Comparison of ENCODE assay signal across 14 mouse cellular contexts in genomic region chr10:61839326-61839725, GRCm38 (mm10). TPM values are rescaled to one million over a fixed set of nuclear protein-coding genes. Genes with fewer than 3 reads are reported as not detected.
DNase-seq lines count a peak whose midpoint lies in the region; ATAC-seq and TF ChIP-seq lines count a peak whose summit lies in the region.
"Had no signal": no experiment of that assay in that cellular context is flagged by ENCODE, and none has a peak within 500 bp of the region (broad histone marks: within the 10 kb centered on the region; RNA-seq: fewer than 3 reads in every experiment).

No protein-coding gene starts in this region.

- H3K27ac ChIP-seq in intestine, embryonic 14.5 days (ENCODE audit: low read depth) = no peak overlapping the region
- no peak overlapping the region for H3K27ac ChIP-seq in intestine, embryonic 16.5 days (ENCODE audit: low read length)
- H3K27ac ChIP-seq in testis, adult 2 months (ENCODE audit: control insufficient read depth, insufficient read depth, low read depth, low read length) = no peak overlapping the region
- H3K27ac ChIP-seq: forebrain, embryonic 12.5 days; heart, adult 2 months; limb, embryonic 12.5 days; liver, embryonic 14.5 days had no signal

- H3K4me1 ChIP-seq in intestine, embryonic 14.5 days (replicated peaks; ENCODE audit: control insufficient read depth, insufficient read depth, low read length) = 0 out of 2 replicates have a peak, but pooled peaks cover 6% of the 10 kb centered on the region
- no peaks in the 10 kb centered on the region for H3K4me1 ChIP-seq in intestine, embryonic 16.5 days (ENCODE audit: control insufficient read depth, insufficient read depth, low read length)
- H3K4me1 ChIP-seq in testis, adult 2 months (ENCODE audit: control insufficient read depth, insufficient read depth, low read length) = no peaks in the 10 kb centered on the region; the same call in 1 of the 2 replicates
- H3K4me1 ChIP-seq in lung, adult 2 months (ENCODE audit: control insufficient read depth, insufficient read depth, low read length) = no peaks in the 10 kb centered on the region

- peak; percentile 24 for DNase-seq in embryo, embryonic 10 days (ENCODE audit: low spot score)
- DNase-seq in embryo, embryonic 9.5 days (ENCODE audit: extremely low spot score) = no peak
- no peak for DNase-seq in intestine, embryonic 14.5 days (ENCODE audit: low spot score)
- DNase-seq in testis, postnatal 10 days (ENCODE audit: low spot score) = no peak
- no peak for DNase-seq in layer of hippocampus, adult 18-20 months (ENCODE audit: low spot score in 2 of 2)
- DNase-seq in lung, adult 2 months = no peak
- DNase-seq: spleen, adult 18-20 months had no signal

- no peaks in the 10 kb centered on the region for H3K27me3 ChIP-seq in intestine, embryonic 14.5 days (replicated peaks; ENCODE audit: control insufficient read depth, insufficient read depth, low read length)
- no peaks in the 10 kb centered on the region for H3K27me3 ChIP-seq in intestine, embryonic 16.5 days (replicated peaks; ENCODE audit: control insufficient read depth, insufficient read depth, low read length)
- H3K27me3 ChIP-seq in testis, adult 2 months (ENCODE audit: control insufficient read depth, insufficient read depth, low read length) = no peaks in the 10 kb centered on the region
- H3K27me3 ChIP-seq: limb, embryonic 12.5 days had no signal

- H3K36me3 ChIP-seq in intestine, embryonic 14.5 days (ENCODE audit: control insufficient read depth, insufficient read depth, low read length) = no peaks in the 10 kb centered on the region
- no peaks in the 10 kb centered on the region for H3K36me3 ChIP-seq in intestine, embryonic 16.5 days (ENCODE audit: control insufficient read depth, insufficient read depth, low read length)
- no peaks in the 10 kb centered on the region for H3K36me3 ChIP-seq in testis, adult 2 months (ENCODE audit: control insufficient read depth, insufficient read depth, low read length)
- H3K36me3 ChIP-seq: forebrain, embryonic 12.5 days; limb, embryonic 12.5 days had no signal

- no peaks in the 10 kb centered on the region for H3K9me3 ChIP-seq in intestine, embryonic 14.5 days (ENCODE audit: control insufficient read depth, low read length)
- no peaks in the 10 kb centered on the region for H3K9me3 ChIP-seq in intestine, embryonic 16.5 days (ENCODE audit: control insufficient read depth, low read length)
- H3K9me3 ChIP-seq: forebrain, embryonic 12.5 days; limb, embryonic 12.5 days had no signal

- no peak overlapping the region for H3K9ac ChIP-seq in intestine, embryonic 14.5 days (ENCODE audit: low read length)
- H3K9ac ChIP-seq in intestine, embryonic 16.5 days (ENCODE audit: low read depth, low read length) = no peak overlapping the region
- H3K9ac ChIP-seq: forebrain, embryonic 12.5 days; limb, embryonic 12.5 days; liver, embryonic 14.5 days had no signal

- no peak for TF ChIP-seq CTCF in testis, adult 2 months (IDR thresholded peaks at IDR 0.05; ENCODE audit: control insufficient read depth, insufficient read depth, insufficient replicate concordance, low read depth, low read length)
- no peak for TF ChIP-seq CTCF in lung, adult 2 months (IDR thresholded peaks at IDR 0.05; ENCODE audit: insufficient read depth, low read length)

- ATAC-seq in intestine, embryonic 14.5 days (replicated peaks; ENCODE audit: low FRiP score, low TSS enrichment, low read depth) = peak; percentile 31; the same call in 1 of the 2 replicates
- ATAC-seq in intestine, embryonic 16.5 days = no peak

- 70% methylated on average over 9 of the region's 9 CpGs for WGBS in intestine, embryonic 14.5 days
- WGBS in intestine, embryonic 16.5 days = 74% methylated on average over 9 of the region's 9 CpGs
- WGBS in lung, adult 2 months = 81% methylated on average over 9 of the region's 9 CpGs

- no peak overlapping the region for H3K4me2 ChIP-seq in intestine, embryonic 14.5 days (ENCODE audit: low read length)
- H3K4me2 ChIP-seq in intestine, embryonic 16.5 days (ENCODE audit: low read depth, low read length) = no peak overlapping the region
- H3K4me2 ChIP-seq: forebrain, embryonic 12.5 days; limb, embryonic 12.5 days had no signal

- no peak overlapping the region for H3K4me3 ChIP-seq in intestine, embryonic 14.5 days (ENCODE audit: low read depth, low read length)
- no peak overlapping the region for H3K4me3 ChIP-seq in intestine, embryonic 16.5 days (ENCODE audit: low read length)
- peak overlapping the region; percentile 7 for H3K4me3 ChIP-seq in testis, adult 2 months (ENCODE audit: control insufficient read depth, low read depth, low read length)
- no peak overlapping the region for H3K4me3 ChIP-seq in lung, adult 2 months (replicated peaks; ENCODE audit: extremely low read depth, low read depth, low read length)
- H3K4me3 ChIP-seq: forebrain, embryonic 12.5 days; heart, adult 2 months; limb, embryonic 12.5 days had no signal

- TF ChIP-seq POLR2A in testis, adult 2 months (IDR thresholded peaks at IDR 0.05; ENCODE audit: control insufficient read depth, low read depth, low read length) = no peak
- TF ChIP-seq POLR2A in lung, adult 2 months (IDR thresholded peaks at IDR 0.05; ENCODE audit: borderline replicate concordance, extremely low read depth, low read depth, low read length) = no peak

RNA-seq across cellular contexts. Expression of gene H2afy2, which starts 55.4 kb away (rescaled TPM):
- polyA plus RNA-seq in intestine, embryonic 14.5 days (2014; fragmentation: Nextera tagmentation; extraction: Ambion mirVana) = 104 and 120 TPM in 2 replicates
- polyA plus RNA-seq in intestine, embryonic 16.5 days (2015; fragmentation: Nextera tagmentation; extraction: Ambion mirVana) = 66.9 and 76.8 TPM in 2 replicates
- 2.8 and 3.8 TPM in 2 replicates for polyA plus RNA-seq in testis, adult 2 months (2012; rRNA removed)
- 10 to 100 TPM; 12.8 to 14.6 TPM for total RNA-seq in layer of hippocampus, adult 18-20 months (2021)
- 5.4 and 6.5 TPM in 2 replicates for polyA plus RNA-seq in lung, adult 2 months (2012; rRNA removed)
- total RNA-seq: CH12.LX had no signal
